Mouse (Mus musculus): ENCODE results near the gene Hcar1. TPM values are rescaled to one million over a fixed set of nuclear protein-coding genes. Genes with fewer than 3 reads are reported as not detected.

Gene Hcar1
- total RNA-seq (2023): not detected

DNA sequence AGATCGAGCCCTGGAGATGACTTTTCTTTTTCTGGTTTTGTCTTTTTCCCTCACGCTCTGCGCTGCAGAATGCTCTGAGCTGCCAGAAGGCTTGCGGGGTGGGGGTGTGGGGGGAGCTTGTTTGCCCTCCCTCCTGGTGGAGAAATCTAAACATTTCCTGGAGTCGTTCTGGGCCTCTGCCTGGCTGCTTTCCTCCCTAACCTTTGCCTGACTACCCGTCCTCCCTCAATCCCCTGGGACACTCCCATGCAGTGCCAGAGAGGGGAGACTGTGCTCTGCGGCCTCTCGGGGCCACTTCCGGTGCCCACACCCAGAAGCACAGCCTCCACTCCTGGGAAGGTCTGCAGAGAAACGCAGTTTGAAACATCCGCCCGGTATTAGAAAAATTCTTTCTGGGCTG, at the start of gene Hcar1:
Hcar1 (minus strand) TSS at position 93 of the 400 bp plus-strand sequence.

GRCm38 (mm10) chr5:123927118-123927517, 47.3 kb upstream of the Hcar1 start, which contains the start of gene Gm43518:
TSS of gene Gm43518 (plus strand) at chr5:123927418.

GRCm38 (mm10) chr5:123906976-123907630, 27.3 kb upstream of the Hcar1 start, which contains the start of gene Denr:
TSS of gene Denr (plus strand) at chr5:123907175.

GRCm38 (mm10) chr5:123865365-123865764, 14.5 kb downstream of the Hcar1 start, which contains the start of gene Hcar2:
TSS of gene Hcar2 (minus strand) at chr5:123865499.

Other genes with a start within 250 kb of the Hcar1 start
- 10 to 100 TPM; 27.7 to 28.2 TPM for gene Clip1, start 195.4 kb downstream of the Hcar1 start, total RNA-seq (2023)
- gene Zcchc8, start 158.9 kb downstream of the Hcar1 start, total RNA-seq (2023): 10 to 100 TPM; 76.7 to 80.6 TPM
- gene Rsrc2, start 130.6 kb downstream of the Hcar1 start, total RNA-seq (2023): 100 to 1,000 TPM; 250 to 251 TPM
- gene Kntc1, start 130.3 kb downstream of the Hcar1 start, total RNA-seq (2023): 1 to 10 TPM; 1.9 to 2.5 TPM
- gene Hcar2, start 14.5 kb downstream of the Hcar1 start, total RNA-seq (2023): under 1 TPM in 1 of 2 experiments, not detected in 1; 0.26 TPM
- gene Denr, start 27.2 kb upstream of the Hcar1 start, total RNA-seq (2023): 10 to 100 TPM; 35.9 to 49.1 TPM
- gene Gm43518, start 47.4 kb upstream of the Hcar1 start, total RNA-seq (2023): 1 to 10 TPM in 1 of 2 experiments, not detected in 1; 4.0 TPM
- gene Ccdc62, start 50.7 kb upstream of the Hcar1 start, total RNA-seq (2023): 1 to 10 TPM; 3.7 to 6.5 TPM
- 100 to 1,000 TPM; 230 to 266 TPM for gene Hip1r, start 93.6 kb upstream of the Hcar1 start, total RNA-seq (2023)
- gene Vps37b, start 152.2 kb upstream of the Hcar1 start, total RNA-seq (2023): 10 to 100 TPM; 82.8 to 99.9 TPM
- 1 to 10 TPM; 2.7 to 2.8 TPM for gene Abcb9, start 215.8 kb upstream of the Hcar1 start, total RNA-seq (2023)
- 10 to 100 TPM; 22.2 to 26.2 TPM for gene Ogfod2, start 232.3 kb upstream of the Hcar1 start, total RNA-seq (2023)
- gene Arl6ip4, start 236.1 kb upstream of the Hcar1 start, total RNA-seq (2023): 10 to 100 TPM; 33.9 to 38.1 TPM

All from B cell, adult 67 days (primary cell).